Mouse (Mus musculus) spleen, adult 2 months (tissue): Measurements from ENCODE around the gene Gm49486. TPM values are rescaled to one million over a fixed set of nuclear protein-coding genes. Genes with fewer than 3 reads are reported as not detected.

Source experiments
- DNase-seq, 2 experiments: peaks; one replicate each; pipeline versions ENCODE4 v3.0.0 to v3.0.0-alpha.2; 2012 to 2021; ENCODE audit warnings: low spot score in 2 of 2, low read depth in 1 of 2
- H3K27ac ChIP-seq: fragments of 200-500 bp; 2 replicates; pipeline ENCODE4 v1.5.1; 2012; ENCODE audit warnings: low read length, inconsistent platforms; ENCODE audit not compliant: insufficient read depth
- H3K27me3 ChIP-seq: fragments of 200-500 bp; 2 replicates; pipeline ENCODE4 v1.6.1; 2012; ENCODE audit warnings: mild to moderate bottlenecking, moderate library complexity, low read length, inconsistent platforms; ENCODE audit not compliant: control insufficient read depth, insufficient read depth
- H3K36me3 ChIP-seq: fragments of 200-500 bp; 2 replicates; pipeline ENCODE4 v1.6.1; 2012; ENCODE audit warnings: mild to moderate bottlenecking, low read length, inconsistent platforms; ENCODE audit not compliant: control insufficient read depth, insufficient read depth
- H3K4me1 ChIP-seq: fragments of 200-500 bp; 2 replicates; pipeline ENCODE4 v1.6.1; 2011; ENCODE audit warnings: inconsistent platforms; ENCODE audit not compliant: control insufficient read depth, insufficient read depth, insufficient read length
- H3K4me3 ChIP-seq: fragments of 200-500 bp; 2 replicates; pipeline ENCODE4 v1.5.1; 2011; ENCODE audit warnings: mild to moderate bottlenecking, inconsistent platforms; ENCODE audit not compliant: insufficient read depth, insufficient read length; ENCODE audit errors: extremely low read depth
- CTCF ChIP-seq: fragments of 200-500 bp; IDR thresholded peaks from 2 replicates; pipeline ENCODE4 v1.5.1; 2011; ENCODE audit warnings: mild to moderate bottlenecking, inconsistent platforms; ENCODE audit not compliant: insufficient read depth, insufficient read length, insufficient replicate concordance; ENCODE audit errors: extremely low read depth
- POLR2A ChIP-seq: fragments of 200-500 bp; IDR thresholded peaks from 2 replicates; pipeline ENCODE4 v1.6.1; 2011; ENCODE audit warnings: low read depth, low read length, inconsistent platforms
- WGBS: fragments of 180-500 bp; shearing (Covaris S2); methylation state at CpG from one replicate; pipeline ENCODE4 v1.1.7; 2018; 5-methylcytosine and 5-hydroxymethylcytosine counted together
- polyA plus RNA-seq: library from polyadenylated mRNA; depleted of rRNA; stranded (reverse); fragments of >200 nt; gene quantifications from 2 replicates; pipeline ENCODE4 v1.2.3, GENCODE M21; 2012; rRNA removed

Gene Gm49486
- polyA plus RNA-seq, 1 experiment: not detected

GRCm38 (mm10) chr15:79303725-79304124, 74.5 kb downstream of the Gm49486 start:
- Histone ChIP-seq H3K27ac (no peak overlapping the region), H3K27me3 (no peaks in the 10 kb centered on the region; the same call in 1 of the 2 replicates), H3K4me1 (no peaks in the 10 kb centered on the region), H3K4me3 (no peak overlapping the region), H3K36me3 (peaks cover 6% of the 10 kb centered on the region)
- no peak for DNase-seq
- WGBS: 93% methylated on average over 8 of the region's 8 CpGs
- no peak for TF ChIP-seq POLR2A
- no peak for TF ChIP-seq CTCF

GRCm38 (mm10) chr15:79304832-79305231, 75.6 kb downstream of the Gm49486 start:
- no peak overlapping the region for H3K27ac ChIP-seq
- no peaks in the 10 kb centered on the region; the same call in 1 of the 2 replicates for H3K27me3 ChIP-seq
- no peak for DNase-seq
- no peaks in the 10 kb centered on the region for H3K4me1 ChIP-seq
- H3K4me3 ChIP-seq: no peak overlapping the region
- peaks cover 6% of the 10 kb centered on the region for H3K36me3 ChIP-seq
- no peak for TF ChIP-seq POLR2A
- whole genome bisulfite sequencing: 92% methylated on average over 4 of the region's 5 CpGs

- WGBS: 91% methylated on average over 23 of the region's 23 CpGs
- Histone ChIP-seq H3K36me3 (peaks cover 6% of the 10 kb centered on the region), H3K4me3 (no peak overlapping the region), H3K27ac (no peak overlapping the region), H3K4me1 (no peaks in the 10 kb centered on the region), H3K27me3 (no peaks in the 10 kb centered on the region; the same call in 1 of the 2 replicates)
- DNase-seq: no peak
- TF ChIP-seq CTCF: no peak
- no peak for TF ChIP-seq POLR2A
Measured at GRCm38 (mm10) chr15:79306043-79306637, 76.9 kb downstream of the Gm49486 start.

Other genes with a start within 250 kb of the Gm49486 start
- 14.3 and 25.4 TPM in 2 replicates for gene H1f0, start 200.9 kb upstream of the Gm49486 start, polyA plus RNA-seq
- gene Galr3, start 187.5 kb upstream of the Gm49486 start, polyA plus RNA-seq: 0.39 and 1.0 TPM in 2 replicates
- gene Ankrd54, start 166.5 kb upstream of the Gm49486 start, polyA plus RNA-seq: 57.3 and 78.9 TPM in 2 replicates
- 85.7 and 97.2 TPM in 2 replicates for gene Eif3l, start 154.2 kb upstream of the Gm49486 start, polyA plus RNA-seq
- 20.0 and 24.9 TPM in 2 replicates for gene Micall1, start 120.5 kb upstream of the Gm49486 start, polyA plus RNA-seq
- 20.3 and 25.4 TPM in 2 replicates for gene Polr2f, start 88.4 kb upstream of the Gm49486 start, polyA plus RNA-seq
- 0.53 and 0.83 TPM in 2 replicates for gene 1700088E04Rik, start 88.1 kb upstream of the Gm49486 start, polyA plus RNA-seq
- 0.75 and 2.0 TPM in 2 replicates for gene Sox10, start 64.2 kb upstream of the Gm49486 start, polyA plus RNA-seq
- gene Pick1, start 218 bp upstream of the Gm49486 start, polyA plus RNA-seq: 13.7 and 15.4 TPM in 2 replicates
- not detected in 2 replicates for gene Slc16a8, start 25.4 kb downstream of the Gm49486 start, polyA plus RNA-seq
- gene Baiap2l2, start 56.1 kb downstream of the Gm49486 start, polyA plus RNA-seq: 0.14 and 0.18 TPM in 2 replicates
- 15.1 and 19.3 TPM in 2 replicates for gene Pla2g6, start 99.0 kb downstream of the Gm49486 start, polyA plus RNA-seq
- 2.0 and 2.6 TPM in 2 replicates for gene Maff, start 117.2 kb downstream of the Gm49486 start, polyA plus RNA-seq
- gene Tmem184b, start 174.2 kb downstream of the Gm49486 start, polyA plus RNA-seq: 89.7 and 113 TPM in 2 replicates
- gene Csnk1e, start 226.2 kb downstream of the Gm49486 start, polyA plus RNA-seq: 26.3 and 31.3 TPM in 2 replicates